Mouse (Mus musculus) liver, adult 2 months (tissue): ENCODE results near the gene Fam57b. TPM values are rescaled to one million over a fixed set of nuclear protein-coding genes. Genes with fewer than 3 reads are reported as not detected.

ENCODE experiments used
- DNase-seq: peaks from one replicate; pipeline ENCODE4 v3.0.0-alpha.2; 2011; ENCODE audit warnings: low read depth, low spot score; ENCODE audit errors: extremely low read depth
- H3K27ac ChIP-seq: fragments of 200-500 bp; replicated peaks from 2 replicates; pipeline ENCODE4 v1.5.1; 2012; ENCODE audit warnings: low read depth, mild to moderate bottlenecking, control low read depth, inconsistent platforms, low read length; ENCODE audit not compliant: insufficient read depth
- H3K27me3 ChIP-seq: fragments of 200-500 bp; 2 replicates; pipeline ENCODE4 v1.6.1; 2012; ENCODE audit warnings: mild to moderate bottlenecking, moderate library complexity, low read length, inconsistent platforms; ENCODE audit not compliant: control insufficient read depth, insufficient read depth
- H3K36me3 ChIP-seq: fragments of 200-500 bp; 2 replicates; pipeline ENCODE4 v1.6.1; 2012; ENCODE audit warnings: low read length, inconsistent platforms; ENCODE audit not compliant: control insufficient read depth, insufficient read depth
- H3K4me1 ChIP-seq: fragments of 200-500 bp; 2 replicates; pipeline ENCODE4 v1.6.1; 2011; ENCODE audit warnings: low read length; ENCODE audit not compliant: control insufficient read depth, insufficient read depth
- H3K4me3 ChIP-seq: fragments of 200-500 bp; 2 replicates; pipeline ENCODE4 v1.5.1; 2011; ENCODE audit warnings: low read depth, mild to moderate bottlenecking, control low read depth, low read length, moderate library complexity; ENCODE audit not compliant: insufficient read depth
- H3K79me2 ChIP-seq: fragments of 200-500 bp; 2 replicates; pipeline ENCODE4 v1.6.1; 2012; ENCODE audit warnings: inconsistent platforms, mild to moderate bottlenecking, low read length, moderate library complexity; ENCODE audit not compliant: control insufficient read depth, insufficient read depth
- H3K9ac ChIP-seq: fragments of 200-500 bp; 2 replicates; pipeline ENCODE4 v1.6.1; 2012; ENCODE audit warnings: low read depth, mild to moderate bottlenecking, control low read depth, inconsistent platforms, low read length
- CTCF ChIP-seq: fragments of 200-500 bp; IDR thresholded peaks from 2 replicates; pipeline ENCODE4 v1.5.1; 2011; ENCODE audit warnings: low read depth, low read length, control low read depth
- POLR2A ChIP-seq: fragments of 200-500 bp; IDR thresholded peaks from 2 replicates; pipeline ENCODE4 v1.6.1; 2011; ENCODE audit warnings: low read length, control low read depth; ENCODE audit not compliant: insufficient read depth; ENCODE audit errors: extremely low read depth
- WGBS: fragments of 180-500 bp; shearing (Covaris S2); methylation state at CpG from one replicate; pipeline ENCODE4 v1.1.7; 2018; 5-methylcytosine and 5-hydroxymethylcytosine counted together
- polyA plus RNA-seq: library from polyadenylated mRNA; depleted of rRNA; stranded (reverse); fragments of >200 nt; gene quantifications from 2 replicates; pipeline ENCODE4 v1.2.3, GENCODE M21; 2012
- total RNA-seq: library from RNA; depleted of rRNA; stranded (reverse); fragments of >200 nt; gene quantifications from 2 replicates; pipeline ENCODE4 v1.2.3, GENCODE M21; 2014

Fam57b gene
- total and polyA plus RNA-seq, 2 experiments, result 0.44 TPM; not detected in 1

GRCm38 (mm10) chr7:126815726-126816222 is 18.3 kb downstream of the Fam57b start:
- no peak for DNase-seq
- Histone ChIP-seq H3K79me2 (no peaks in the 10 kb centered on the region), H3K9ac (no peak overlapping the region), H3K4me3 (no peak overlapping the region), H3K27me3 (no peaks in the 10 kb centered on the region), H3K27ac (no peak overlapping the region), H3K4me1 (no peaks in the 10 kb centered on the region), H3K36me3 (no peaks in the 10 kb centered on the region)
- no peak for TF ChIP-seq POLR2A
- no peak for TF ChIP-seq CTCF
- 54% methylated on average over 8 of the region's 8 CpGs for WGBS

DNA sequence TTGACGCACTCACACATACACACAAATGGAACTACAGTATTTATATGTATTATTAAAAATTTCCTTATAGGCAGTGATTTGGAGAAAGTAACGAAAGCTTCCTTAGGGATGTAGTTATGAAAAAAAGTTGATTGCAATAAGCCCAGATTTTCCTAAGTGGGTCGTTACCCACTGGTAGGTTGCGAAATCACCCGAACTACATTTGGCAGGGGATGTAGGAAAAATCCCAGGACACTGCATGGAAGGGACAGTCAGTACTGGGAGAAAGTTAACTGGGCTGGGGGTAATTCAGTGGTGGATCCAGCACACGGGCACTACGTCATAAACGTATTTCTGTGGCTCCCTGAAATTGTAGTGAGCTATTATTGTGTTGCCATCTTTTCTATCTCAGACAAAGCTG is 19.0 kb downstream of the Fam57b start:
- TF ChIP-seq POLR2A, result no peak
- TF ChIP-seq CTCF, result no peak
- H3K4me3 ChIP-seq, result no peak overlapping the region
- no peaks in the 10 kb centered on the region for H3K27me3 ChIP-seq
- no peaks in the 10 kb centered on the region for H3K79me2 ChIP-seq
- no peak overlapping the region for H3K9ac ChIP-seq
- H3K27ac ChIP-seq, result no peak overlapping the region
- H3K4me1 ChIP-seq, result no peaks in the 10 kb centered on the region
- DNase-seq, result peak; percentile 78
- H3K36me3 ChIP-seq, result no peaks in the 10 kb centered on the region
- 34% methylated on average over 8 of the region's 8 CpGs for WGBS

GRCm38 (mm10) chr7:126817595-126817994 is 20.1 kb downstream of the Fam57b start:
- 90% methylated on average over 7 of the region's 7 CpGs for WGBS
- no peaks in the 10 kb centered on the region for H3K79me2 ChIP-seq
- no peaks in the 10 kb centered on the region for H3K36me3 ChIP-seq
- H3K4me3 ChIP-seq, result no peak overlapping the region
- peaks cover 2% of the 10 kb centered on the region; the same call in 1 of the 2 replicates for H3K27me3 ChIP-seq
- H3K27ac ChIP-seq, result no peak overlapping the region
- no peak overlapping the region for H3K9ac ChIP-seq
- TF ChIP-seq CTCF, result no peak
- TF ChIP-seq POLR2A, result no peak
- no peak for DNase-seq
- H3K4me1 ChIP-seq, result no peaks in the 10 kb centered on the region

DNA sequence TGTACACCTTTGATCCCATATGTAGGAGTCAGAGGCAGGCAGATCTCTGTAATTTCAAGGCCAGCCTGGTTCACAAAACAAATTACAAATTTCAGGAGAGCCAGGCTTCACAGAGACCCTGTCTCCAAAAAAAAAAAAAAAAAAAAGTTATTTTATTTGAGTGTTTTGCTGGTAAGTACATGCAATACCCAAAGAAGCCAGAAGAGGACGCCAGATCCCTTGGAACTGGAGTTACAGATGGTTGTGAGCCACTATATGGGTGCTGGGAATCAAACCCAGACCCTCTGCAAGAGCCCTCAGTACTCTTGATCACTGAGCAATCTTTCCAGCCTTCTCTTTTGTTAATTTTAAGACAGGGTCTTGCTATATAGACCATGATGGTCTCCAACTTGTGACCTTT is 21.4 kb downstream of the Fam57b start:
- Histone ChIP-seq H3K9ac (no peak overlapping the region), H3K36me3 (no peaks in the 10 kb centered on the region), H3K4me3 (no peak overlapping the region), H3K27ac (no peak overlapping the region), H3K79me2 (no peaks in the 10 kb centered on the region), H3K4me1 (no peaks in the 10 kb centered on the region), H3K27me3 (peaks cover 7% of the 10 kb centered on the region)
- TF ChIP-seq CTCF (no peak), POLR2A (no peak)
- DNase-seq, result no peak
- 35% methylated on average over 1 of the region's 1 CpGs for WGBS

- Histone ChIP-seq H3K4me3 (no peak overlapping the region), H3K9ac (no peak overlapping the region), H3K79me2 (no peaks in the 10 kb centered on the region), H3K4me1 (no peaks in the 10 kb centered on the region), H3K36me3 (no peaks in the 10 kb centered on the region), H3K27me3 (peaks cover 7% of the 10 kb centered on the region), H3K27ac (no peak overlapping the region)
- WGBS, result 34% methylated on average over 7 of the region's 7 CpGs
- peak; percentile 42 for DNase-seq
- TF ChIP-seq CTCF (peak; percentile 98), POLR2A (no peak)
Measured at GRCm38 (mm10) chr7:126821835-126822511, 24.5 kb downstream of the Fam57b start.

- DNase-seq, result no peak
- H3K4me1 ChIP-seq, result no peaks in the 10 kb centered on the region
- no peak overlapping the region for H3K27ac ChIP-seq
- no peak for TF ChIP-seq CTCF
- no peak for TF ChIP-seq POLR2A
- WGBS, result 61% methylated on average over 9 of the region's 9 CpGs
- H3K4me3 ChIP-seq, result no peak overlapping the region
- no peaks in the 10 kb centered on the region for H3K79me2 ChIP-seq
- H3K9ac ChIP-seq, result no peak overlapping the region
- no peaks in the 10 kb centered on the region for H3K36me3 ChIP-seq
- peaks cover 7% of the 10 kb centered on the region for H3K27me3 ChIP-seq
Measured at GRCm38 (mm10) chr7:126822741-126823140, 25.3 kb downstream of the Fam57b start.
